Mouse (Mus musculus): ENCODE data around the gene Dennd1c. TPM values are rescaled to one million over a fixed set of nuclear protein-coding genes. Genes with fewer than 3 reads are reported as not detected.
A peak's percentile ranks its signal among the peaks of the same experiment; 100 is the strongest.
"Not testable (repeated sequence)": the region's sequence is repeated elsewhere in the genome, so short reads cannot be mapped to it uniquely, and the experiment has no call there.

The Dennd1c gene
- polyA plus RNA-seq, 1 experiment from 2014 or later = 4.2 TPM

DNA sequence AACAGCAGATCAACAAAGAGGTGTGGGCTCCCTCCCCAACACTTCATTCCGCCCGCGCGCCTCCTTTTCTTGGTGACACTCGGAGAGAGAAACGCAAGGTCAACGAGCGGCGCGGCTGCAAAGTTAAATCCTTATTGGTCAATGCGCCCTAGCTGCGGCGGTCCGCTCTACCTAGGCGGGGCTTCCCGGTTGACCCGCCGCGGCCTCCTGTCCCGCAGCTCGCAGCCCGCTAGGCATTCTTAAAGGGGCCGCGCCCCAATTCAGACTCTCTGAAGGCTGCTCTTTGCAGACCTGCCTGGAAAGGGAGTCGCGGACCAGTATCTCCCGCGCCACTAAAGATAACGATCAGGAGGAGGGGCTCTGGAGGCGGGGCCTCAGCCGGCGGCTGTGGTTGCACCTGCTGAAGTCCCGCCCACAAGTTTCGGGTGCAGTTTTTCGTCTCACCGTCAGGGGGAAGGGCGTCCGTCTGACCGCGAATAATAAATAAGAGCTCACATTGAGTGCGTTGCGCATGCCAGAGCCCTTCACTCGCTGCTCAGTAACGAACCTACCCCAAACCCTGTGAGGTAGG, 18.0 kb downstream of the Dennd1c start:
- H3K4me2 ChIP-seq (ENCODE audit: low read length) = peak overlapping the region; percentile 72
- peaks cover 24% of the 10 kb centered on the region for H3K27me3 ChIP-seq (replicated peaks; ENCODE audit: control insufficient read depth, insufficient read depth, low read length)
- WGBS = under 1% methylated on average over 44 of the region's 44 CpGs
- H3K36me3 ChIP-seq (ENCODE audit: control insufficient read depth, insufficient read depth) = no peaks in the 10 kb centered on the region
- peaks cover 21% of the 10 kb centered on the region for H3K4me1 ChIP-seq (replicated peaks; ENCODE audit: control insufficient read depth, insufficient read depth, low read length)
- no peaks in the 10 kb centered on the region for H3K9me3 ChIP-seq (ENCODE audit: control insufficient read depth, low read length)
- peak overlapping the region; percentile 95 for H3K27ac ChIP-seq (ENCODE audit: low read length)
- ATAC-seq = peak; percentile 91
- peak overlapping the region; percentile 85 for H3K9ac ChIP-seq (replicated peaks; ENCODE audit: low read depth, low read length)
- peak overlapping the region; percentile 86 for H3K4me3 ChIP-seq (replicated peaks; ENCODE audit: low read length)

DNA sequence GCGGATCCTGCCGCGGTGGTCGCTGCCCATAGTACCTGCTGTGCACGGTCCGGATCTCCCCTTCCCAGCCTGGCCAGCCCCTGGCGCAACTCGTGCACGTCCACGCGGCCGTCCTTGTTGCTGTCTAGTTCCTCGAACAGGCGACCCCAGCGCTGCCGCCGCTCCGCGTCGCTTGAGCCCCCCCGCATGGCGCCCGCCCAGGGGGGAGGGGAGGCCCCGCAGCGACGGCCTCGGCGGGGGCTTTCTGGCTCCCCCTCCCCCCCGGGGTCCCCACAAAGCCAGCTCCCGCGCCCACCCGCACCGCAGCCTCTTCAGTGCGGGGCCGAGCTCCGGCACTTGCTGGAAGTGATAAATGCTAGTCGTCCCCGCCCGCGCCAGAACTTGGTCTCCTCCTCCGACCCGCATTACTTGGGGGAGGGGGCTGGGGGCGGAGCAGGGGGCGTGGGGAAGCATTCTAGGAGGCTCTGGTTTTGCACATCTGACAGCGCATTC, 18.8 kb downstream of the Dennd1c start, which contains the start of gene Slc25a23:
Gene Slc25a23 (minus strand): TSS at position 378 of the 492 bp plus-strand sequence.
- H3K36me3 ChIP-seq (ENCODE audit: control insufficient read depth, insufficient read depth) = 0 out of 2 replicates have a peak, but pooled peaks cover 3% of the 10 kb centered on the region
- peak; percentile 83 for ATAC-seq
- H3K4me1 ChIP-seq (replicated peaks; ENCODE audit: control insufficient read depth, insufficient read depth, low read length) = peaks cover 21% of the 10 kb centered on the region
- H3K27me3 ChIP-seq (replicated peaks; ENCODE audit: control insufficient read depth, insufficient read depth, low read length) = peaks cover 24% of the 10 kb centered on the region
- peak within 1 kb of the TSS; percentile 95 for H3K27ac ChIP-seq (ENCODE audit: low read length)
- peak within 1 kb of the TSS; percentile 86 for H3K4me3 ChIP-seq (replicated peaks; ENCODE audit: low read length)
- H3K4me2 ChIP-seq (ENCODE audit: low read length) = peak within 1 kb of the TSS; percentile 72
- under 1% methylated on average over 23 of the region's 45 CpGs for WGBS
- H3K9me3 ChIP-seq (ENCODE audit: control insufficient read depth, low read length) = no peaks in the 10 kb centered on the region
- peak within 1 kb of the TSS; percentile 85 for H3K9ac ChIP-seq (replicated peaks; ENCODE audit: low read depth, low read length)

DNA sequence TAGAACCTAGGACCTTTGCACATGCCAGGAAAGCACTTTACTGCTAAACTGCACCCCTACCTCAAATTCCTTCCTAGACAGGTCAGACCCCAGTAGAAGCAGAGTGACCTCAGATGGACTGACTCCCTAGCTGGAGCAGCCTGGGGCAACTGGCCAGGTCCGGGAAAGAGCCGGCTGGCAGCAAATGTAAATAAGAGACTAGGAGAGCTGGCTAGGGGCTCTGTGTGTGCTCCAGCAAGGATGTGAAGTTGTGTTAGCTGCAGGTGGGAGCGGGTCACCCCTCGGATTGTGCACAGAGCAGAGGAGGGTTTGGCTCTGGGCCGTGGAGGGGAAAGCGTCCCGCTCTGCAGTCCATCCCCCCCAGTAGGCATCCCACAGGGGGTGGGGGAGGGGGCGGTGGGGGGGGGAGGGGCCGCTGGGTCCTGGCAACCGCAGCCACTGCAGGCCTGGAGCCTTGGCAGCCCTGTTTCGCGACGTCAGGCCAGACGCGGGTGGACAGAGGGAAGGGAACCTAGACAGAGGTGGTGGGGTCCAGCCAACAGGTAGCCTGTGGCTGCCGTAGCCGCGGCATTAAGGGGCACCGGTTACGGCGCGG, 19.3 kb downstream of the Dennd1c start, which contains the start of gene Crb3:
Gene Crb3 (plus strand): TSS at position 215 of the 595 bp plus-strand sequence.
- H3K9ac ChIP-seq (replicated peaks; ENCODE audit: low read depth, low read length) = peak within 1 kb of the TSS; percentile 85
- H3K4me2 ChIP-seq (ENCODE audit: low read length) = peak within 1 kb of the TSS; percentile 72
- H3K9me3 ChIP-seq (ENCODE audit: control insufficient read depth, low read length) = no peaks in the 10 kb centered on the region
- peaks cover 21% of the 10 kb centered on the region for H3K4me1 ChIP-seq (replicated peaks; ENCODE audit: control insufficient read depth, insufficient read depth, low read length)
- H3K27ac ChIP-seq (ENCODE audit: low read length) = peak within 1 kb of the TSS; percentile 95
- under 1% methylated on average over 20 of the region's 22 CpGs for WGBS
- H3K27me3 ChIP-seq (replicated peaks; ENCODE audit: control insufficient read depth, insufficient read depth, low read length) = peaks cover 24% of the 10 kb centered on the region
- no peak; the same call in 1 of the 2 replicates for ATAC-seq
- H3K36me3 ChIP-seq (ENCODE audit: control insufficient read depth, insufficient read depth) = 0 out of 2 replicates have a peak, but pooled peaks cover 3% of the 10 kb centered on the region
- peak within 1 kb of the TSS; percentile 86 for H3K4me3 ChIP-seq (replicated peaks; ENCODE audit: low read length)

GRCm38 (mm10) chr17:57056246-57056645, 22.1 kb downstream of the Dennd1c start:
- Histone ChIP-seq H3K9me3 (ENCODE audit: control insufficient read depth, low read length) (no peaks in the 10 kb centered on the region), H3K27ac (ENCODE audit: low read length) (no peak overlapping the region), H3K4me1 (replicated peaks; ENCODE audit: control insufficient read depth, insufficient read depth, low read length) (peaks cover 17% of the 10 kb centered on the region), H3K36me3 (ENCODE audit: control insufficient read depth, insufficient read depth) (peaks cover 14% of the 10 kb centered on the region), H3K4me3 (replicated peaks; ENCODE audit: low read length) (no peak overlapping the region), H3K9ac (replicated peaks; ENCODE audit: low read depth, low read length) (no peak overlapping the region), H3K4me2 (ENCODE audit: low read length) (no peak overlapping the region), H3K27me3 (replicated peaks; ENCODE audit: control insufficient read depth, insufficient read depth, low read length) (peaks cover 3% of the 10 kb centered on the region; the same call in 1 of the 2 replicates)
- WGBS = 88% methylated on average over 3 of the region's 3 CpGs
- ATAC-seq = no peak

DNA sequence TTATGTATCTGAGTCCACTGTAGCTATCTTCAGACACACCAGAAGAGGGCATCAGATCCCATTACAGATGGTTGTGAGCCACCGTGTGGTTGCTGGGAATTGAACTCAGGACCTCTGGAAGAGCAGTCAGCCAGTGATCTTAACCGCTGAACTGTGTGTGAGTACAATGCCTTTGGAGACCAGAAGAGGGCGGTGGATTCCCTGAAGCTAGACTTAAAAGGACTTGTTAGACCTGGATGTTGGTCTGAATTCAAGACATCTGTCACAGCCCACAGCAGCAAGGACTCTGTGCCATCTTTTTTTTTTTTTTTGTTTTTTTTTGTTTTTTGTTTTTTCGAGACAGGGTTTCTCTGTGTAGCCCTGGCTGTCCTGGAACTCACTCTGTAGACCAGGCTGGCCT, 26.6 kb downstream of the Dennd1c start:
- H3K4me2 ChIP-seq (ENCODE audit: low read length); H3K4me3 ChIP-seq (replicated peaks; ENCODE audit: low read length); H3K27me3 ChIP-seq (replicated peaks; ENCODE audit: control insufficient read depth, insufficient read depth, low read length); ATAC-seq; H3K27ac ChIP-seq (ENCODE audit: low read length); H3K9me3 ChIP-seq (ENCODE audit: control insufficient read depth, low read length); H3K4me1 ChIP-seq (replicated peaks; ENCODE audit: control insufficient read depth, insufficient read depth, low read length); H3K9ac ChIP-seq (replicated peaks; ENCODE audit: low read depth, low read length): not testable (repeated sequence)
- 91% methylated on average over 3 of the region's 4 CpGs for WGBS
- H3K36me3 ChIP-seq (ENCODE audit: control insufficient read depth, insufficient read depth) = peaks cover 20% of the 10 kb centered on the region

DNA sequence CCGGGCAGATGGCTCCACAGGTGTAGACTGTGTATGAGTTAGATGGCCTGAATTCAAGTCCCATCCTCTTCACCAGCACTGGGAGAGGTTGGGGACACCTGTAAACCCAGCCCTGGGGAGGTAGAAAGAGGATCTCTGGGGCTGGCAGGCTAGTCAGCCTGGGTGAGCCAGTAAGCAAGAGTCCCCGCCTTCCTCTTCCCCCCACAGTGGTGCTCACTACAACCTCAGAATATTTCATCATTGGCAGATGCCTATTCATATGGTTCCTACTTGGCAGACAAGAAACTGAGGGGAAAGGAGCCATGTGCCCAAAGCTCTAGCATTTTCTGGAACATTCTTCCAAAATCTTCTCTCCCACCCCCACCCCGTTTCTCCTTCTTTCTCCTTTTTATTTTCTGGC, 29.5 kb downstream of the Dennd1c start:
- ATAC-seq = no peak
- Histone ChIP-seq H3K4me3 (replicated peaks; ENCODE audit: low read length) (no peak overlapping the region), H3K9ac (replicated peaks; ENCODE audit: low read depth, low read length) (no peak overlapping the region), H3K4me1 (replicated peaks; ENCODE audit: control insufficient read depth, insufficient read depth, low read length) (no peaks in the 10 kb centered on the region), H3K27ac (ENCODE audit: low read length) (no peak overlapping the region), H3K36me3 (ENCODE audit: control insufficient read depth, insufficient read depth) (peaks cover 24% of the 10 kb centered on the region), H3K4me2 (ENCODE audit: low read length) (no peak overlapping the region), H3K9me3 (ENCODE audit: control insufficient read depth, low read length) (no peaks in the 10 kb centered on the region), H3K27me3 (replicated peaks; ENCODE audit: control insufficient read depth, insufficient read depth, low read length) (no peaks in the 10 kb centered on the region)
- 85% methylated on average over 3 of the region's 3 CpGs for WGBS

DNA sequence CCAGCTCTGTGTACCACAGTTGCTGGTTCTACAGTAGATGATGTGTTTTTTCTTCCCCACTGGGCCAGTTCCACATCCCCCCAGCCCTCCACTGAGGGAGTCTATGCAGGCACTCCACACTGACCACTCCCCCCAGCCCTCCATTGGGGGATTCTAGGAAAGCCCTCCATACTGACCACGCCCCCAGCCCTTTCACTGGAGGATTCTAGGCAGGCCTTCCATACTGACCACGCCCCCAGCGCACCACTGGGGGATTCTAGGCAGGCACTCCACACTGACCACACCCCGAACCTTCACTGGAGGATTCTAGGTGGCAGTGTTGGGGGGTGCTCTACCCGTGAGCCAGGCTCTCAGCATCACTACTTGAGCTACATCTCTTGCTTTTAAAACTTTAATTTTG, 30.9 kb downstream of the Dennd1c start:
- H3K27me3 ChIP-seq (replicated peaks; ENCODE audit: control insufficient read depth, insufficient read depth, low read length) = no peaks in the 10 kb centered on the region
- H3K36me3 ChIP-seq (ENCODE audit: control insufficient read depth, insufficient read depth) = peaks cover 19% of the 10 kb centered on the region
- H3K4me1 ChIP-seq (replicated peaks; ENCODE audit: control insufficient read depth, insufficient read depth, low read length) = no peaks in the 10 kb centered on the region
- ATAC-seq = no peak
- no peak overlapping the region for H3K4me3 ChIP-seq (replicated peaks; ENCODE audit: low read length)
- H3K9ac ChIP-seq (replicated peaks; ENCODE audit: low read depth, low read length) = no peak overlapping the region
- H3K27ac ChIP-seq (ENCODE audit: low read length) = no peak overlapping the region
- H3K9me3 ChIP-seq (ENCODE audit: control insufficient read depth, low read length) = no peaks in the 10 kb centered on the region
- 51% methylated on average over 5 of the region's 5 CpGs for WGBS
- H3K4me2 ChIP-seq (ENCODE audit: low read length) = no peak overlapping the region

GRCm38 (mm10) chr17:57041554-57041953, 36.8 kb downstream of the Dennd1c start, which contains the start of gene Slc25a41:
TSS of gene Slc25a41 (minus strand) at chr17:57041654.
- Histone ChIP-seq H3K4me1 (replicated peaks; ENCODE audit: control insufficient read depth, insufficient read depth, low read length) (no peaks in the 10 kb centered on the region), H3K36me3 (ENCODE audit: control insufficient read depth, insufficient read depth) (peaks cover 7% of the 10 kb centered on the region; the same call in 1 of the 2 replicates), H3K4me2 (ENCODE audit: low read length) (no peak within 1 kb of the TSS), H3K27me3 (replicated peaks; ENCODE audit: control insufficient read depth, insufficient read depth, low read length) (no peaks in the 10 kb centered on the region), H3K9ac (replicated peaks; ENCODE audit: low read depth, low read length) (no peak within 1 kb of the TSS), H3K9me3 (ENCODE audit: control insufficient read depth, low read length) (no peaks in the 10 kb centered on the region), H3K4me3 (replicated peaks; ENCODE audit: low read length) (no peak within 1 kb of the TSS), H3K27ac (ENCODE audit: low read length) (no peak within 1 kb of the TSS)
- WGBS = 76% methylated on average over 8 of the region's 8 CpGs
- no peak for ATAC-seq

DNA sequence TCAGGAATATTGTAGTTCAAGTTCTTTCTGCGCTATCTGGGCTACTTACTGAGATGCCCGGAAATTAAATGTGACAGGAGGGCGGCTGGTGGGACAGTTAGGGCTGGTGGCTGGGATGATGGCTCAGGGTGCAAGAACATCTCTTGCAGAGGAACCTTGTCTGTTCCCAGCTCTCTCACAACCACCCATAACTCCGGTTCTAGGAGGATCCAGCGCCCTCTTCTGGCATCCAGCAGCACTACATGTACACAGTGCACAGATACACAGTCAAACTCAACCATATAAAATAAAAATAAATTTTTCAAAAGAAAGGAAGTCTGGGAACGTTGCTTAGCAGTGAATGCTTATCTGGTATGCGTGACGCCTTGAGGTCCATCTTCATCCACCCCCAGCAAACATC, 39.3 kb downstream of the Dennd1c start:
- Histone ChIP-seq H3K9me3 (ENCODE audit: control insufficient read depth, low read length) (no peaks in the 10 kb centered on the region), H3K4me1 (replicated peaks; ENCODE audit: control insufficient read depth, insufficient read depth, low read length) (no peaks in the 10 kb centered on the region), H3K4me2 (ENCODE audit: low read length) (no peak overlapping the region), H3K9ac (replicated peaks; ENCODE audit: low read depth, low read length) (no peak overlapping the region), H3K36me3 (ENCODE audit: control insufficient read depth, insufficient read depth) (no peaks in the 10 kb centered on the region), H3K27me3 (replicated peaks; ENCODE audit: control insufficient read depth, insufficient read depth, low read length) (no peaks in the 10 kb centered on the region), H3K27ac (ENCODE audit: low read length) (no peak overlapping the region), H3K4me3 (replicated peaks; ENCODE audit: low read length) (no peak overlapping the region)
- 40% methylated on average over 8 of the region's 8 CpGs for WGBS
- ATAC-seq = no peak

All from forebrain, embryonic 16.5 days (tissue).